Mouse (Mus musculus) neural tube, embryonic 14.5 days (tissue): ENCODE data around the gene Gm21887. TPM values are rescaled to one million over a fixed set of nuclear protein-coding genes. Genes with fewer than 3 reads are reported as not detected.
"Not testable (repeated sequence)": the region's sequence is repeated elsewhere in the genome, so short reads cannot be mapped to it uniquely, and the experiment has no call there.

Experiments used
- ATAC-seq: fragments of 200-750 bp; cut with Nextera tagmentation; 2 replicates; pipeline ENCODE4 v1.8.0; 2017; ENCODE audit warnings: low read depth, mild to moderate bottlenecking, moderate TSS enrichment, moderate library complexity
- H3K27ac ChIP-seq: fragments of 300-500 bp; sonication (generic); 2 replicates; pipeline ENCODE4 v1.5.1; 2014; ENCODE audit warnings: low read depth, mild to moderate bottlenecking, control low read depth, low read length, moderate library complexity, mixed read lengths
- H3K27me3 ChIP-seq: fragments of 300-500 bp; sonication (generic); 2 replicates; pipeline ENCODE4 v1.6.1; 2014; ENCODE audit warnings: low read length; ENCODE audit not compliant: control insufficient read depth, insufficient read depth
- H3K36me3 ChIP-seq: fragments of 300-500 bp; sonication (generic); 2 replicates; pipeline ENCODE4 v1.6.1; 2014; ENCODE audit warnings: low read length, mixed read lengths; ENCODE audit not compliant: control insufficient read depth, insufficient read depth
- H3K4me1 ChIP-seq: fragments of 300-500 bp; sonication (generic); 2 replicates; pipeline ENCODE4 v1.6.1; 2014; ENCODE audit warnings: low read length; ENCODE audit not compliant: control insufficient read depth, insufficient read depth
- H3K4me2 ChIP-seq: fragments of 300-500 bp; sonication (generic); 2 replicates; pipeline ENCODE4 v1.6.1; 2014; ENCODE audit warnings: mild to moderate bottlenecking, low read depth, low read length, control low read depth
- H3K4me3 ChIP-seq: fragments of 300-500 bp; sonication (generic); 2 replicates; pipeline ENCODE4 v1.5.1; 2014; ENCODE audit warnings: low read depth, low read length, control low read depth, mixed read lengths
- H3K9ac ChIP-seq: fragments of 300-500 bp; sonication (generic); replicated peaks from 2 replicates; pipeline ENCODE4 v1.6.1; 2014; ENCODE audit warnings: low read depth, mild to moderate bottlenecking, control low read depth, low read length, mixed read lengths
- H3K9me3 ChIP-seq: fragments of 300-500 bp; sonication (generic); 2 replicates; pipeline ENCODE4 v1.6.1; 2016; ENCODE audit warnings: low read length; ENCODE audit not compliant: control insufficient read depth
- WGBS: fragments of 180-500 bp; shearing (Covaris S2); extraction: QIAGEN DNeasy Blood & Tissue Kit; methylation state at CpG from one replicate; pipeline ENCODE4 v1.1.7; 2014; 5-methylcytosine and 5-hydroxymethylcytosine counted together
- polyA plus RNA-seq: library from polyadenylated mRNA; unstranded; fragments of >200 nt; fragmentation: Nextera tagmentation; extraction: Ambion mirVana; gene quantifications from 2 replicates; pipeline ENCODE4 v1.2.1, GENCODE M21; 2014

Gm21887 gene
- polyA plus RNA-seq, 1 experiment from 2014 or later, result 359 TPM

- H3K36me3 ChIP-seq, result peaks cover 18% of the 10 kb centered on the region; the same call in 1 of the 2 replicates
These were observed 27.7 kb upstream of the Gm21887 start for GRCm38 (mm10) chrX:169981761-169982181.

GRCm38 (mm10) chrX:169982606-169983400 lies 26.7 kb upstream of the Gm21887 start:
- not testable (repeated sequence) for H3K27ac ChIP-seq, H3K9ac ChIP-seq, ATAC-seq, H3K4me1 ChIP-seq, H3K4me2 ChIP-seq, H3K27me3 ChIP-seq, H3K4me3 ChIP-seq
- WGBS, result 78% methylated on average over 23 of the region's 23 CpGs
- Histone ChIP-seq H3K36me3 (peaks cover 18% of the 10 kb centered on the region), H3K9me3 (peaks cover 15% of the 10 kb centered on the region; the same call in 1 of the 2 replicates)

More at GRCm38 (mm10) chrX:169981761-169982181, 27.7 kb upstream of the Gm21887 start:
- not testable (repeated sequence) for H3K9ac ChIP-seq, ATAC-seq, H3K27ac ChIP-seq, H3K27me3 ChIP-seq, H3K4me1 ChIP-seq, H3K4me3 ChIP-seq, H3K4me2 ChIP-seq
- WGBS, result 72% methylated on average over 19 of the region's 19 CpGs
- H3K9me3 ChIP-seq, result peaks cover 13% of the 10 kb centered on the region; the same call in 1 of the 2 replicates

- not testable (repeated sequence) for H3K4me2 ChIP-seq, H3K9ac ChIP-seq, H3K4me3 ChIP-seq, H3K27me3 ChIP-seq, ATAC-seq, H3K27ac ChIP-seq, H3K4me1 ChIP-seq
- Histone ChIP-seq H3K9me3 (peaks cover 18% of the 10 kb centered on the region; the same call in 1 of the 2 replicates), H3K36me3 (peaks cover 20% of the 10 kb centered on the region)
- WGBS, result 77% methylated on average over 19 of the region's 19 CpGs
These were observed 25.9 kb upstream of the Gm21887 start for GRCm38 (mm10) chrX:169983401-169984165.

- not testable (repeated sequence) for H3K27me3 ChIP-seq, H3K9ac ChIP-seq, H3K4me3 ChIP-seq, ATAC-seq, H3K4me1 ChIP-seq, H3K4me2 ChIP-seq, H3K27ac ChIP-seq
- H3K36me3 ChIP-seq, result peaks cover 25% of the 10 kb centered on the region
- H3K9me3 ChIP-seq, result peaks cover 25% of the 10 kb centered on the region
- WGBS, result 82% methylated on average over 7 of the region's 7 CpGs
These were observed 25.1 kb upstream of the Gm21887 start for GRCm38 (mm10) chrX:169984331-169984730.

GRCm38 (mm10) chrX:169984853-169985252 lies 24.6 kb upstream of the Gm21887 start:
- not testable (repeated sequence) for H3K4me1 ChIP-seq, H3K27me3 ChIP-seq, H3K4me2 ChIP-seq, ATAC-seq, H3K4me3 ChIP-seq, H3K27ac ChIP-seq, H3K9ac ChIP-seq
- 84% methylated on average over 21 of the region's 21 CpGs for WGBS
- Histone ChIP-seq H3K36me3 (peaks cover 28% of the 10 kb centered on the region), H3K9me3 (peaks cover 29% of the 10 kb centered on the region)

GRCm38 (mm10) chrX:169985796-169986195 lies 23.7 kb upstream of the Gm21887 start:
- not testable (repeated sequence) for H3K4me1 ChIP-seq

GRCm38 (mm10) chrX:169986519-169987367 lies 22.7 kb upstream of the Gm21887 start:
- peak overlapping the region; percentile 35 for H3K9ac ChIP-seq
- peak; percentile 90 for ATAC-seq

More at GRCm38 (mm10) chrX:169985796-169986195, 23.7 kb upstream of the Gm21887 start:
- ATAC-seq, result peak; percentile 7; the same call in 1 of the 2 replicates
- H3K27ac ChIP-seq, H3K4me3 ChIP-seq, H3K4me2 ChIP-seq, H3K27me3 ChIP-seq, H3K9ac ChIP-seq: not testable (repeated sequence)
- Histone ChIP-seq H3K36me3 (peaks cover 34% of the 10 kb centered on the region), H3K9me3 (peaks cover 36% of the 10 kb centered on the region)
- WGBS, result 83% methylated on average over 18 of the region's 18 CpGs

GRCm38 (mm10) chrX:169987368-169987837 lies 22.1 kb upstream of the Gm21887 start:
- 79% methylated on average over 28 of the region's 28 CpGs for WGBS
- H3K27ac ChIP-seq, result not testable (repeated sequence)

More at GRCm38 (mm10) chrX:169986519-169987367, 22.7 kb upstream of the Gm21887 start:
- H3K4me3 ChIP-seq, result peak overlapping the region; percentile 19
- not testable (repeated sequence) for H3K4me1 ChIP-seq, H3K27me3 ChIP-seq
- peak overlapping the region; percentile 45 for H3K27ac ChIP-seq
- 48% methylated on average over 51 of the region's 51 CpGs for WGBS
- H3K36me3 ChIP-seq, result peaks cover 32% of the 10 kb centered on the region
- H3K4me2 ChIP-seq, result peak overlapping the region; percentile 37
- peaks cover 34% of the 10 kb centered on the region for H3K9me3 ChIP-seq

More at GRCm38 (mm10) chrX:169987368-169987837, 22.1 kb upstream of the Gm21887 start:
- H3K4me2 ChIP-seq, H3K9ac ChIP-seq, H3K4me1 ChIP-seq, H3K4me3 ChIP-seq, H3K27me3 ChIP-seq: not testable (repeated sequence)
- Histone ChIP-seq H3K36me3 (peaks cover 30% of the 10 kb centered on the region), H3K9me3 (peaks cover 39% of the 10 kb centered on the region)
- peak; percentile 12 for ATAC-seq
